Comparison of ENCODE assay signal across 8 mouse cellular contexts in the genomic region with DNA sequence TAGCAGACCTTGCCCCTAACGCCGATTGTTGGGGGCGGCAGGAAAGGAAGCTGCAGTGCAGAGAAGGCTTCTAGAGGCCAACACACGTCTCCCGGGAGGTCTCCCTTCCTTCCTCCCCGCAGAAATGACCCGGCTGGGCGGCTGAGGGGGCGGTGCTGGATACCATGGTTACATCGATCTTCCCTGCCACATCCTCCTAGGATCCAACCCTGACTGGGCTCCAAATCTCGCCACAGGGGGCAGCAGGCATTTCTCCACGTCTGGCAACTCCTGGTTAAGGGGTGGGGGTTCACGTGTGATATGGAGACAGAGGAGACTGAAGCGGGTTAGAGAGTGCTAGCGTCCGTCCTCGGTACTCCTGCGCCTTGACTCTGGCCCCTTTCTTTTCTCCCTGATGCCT. TPM values are rescaled to one million over a fixed set of nuclear protein-coding genes. Genes with fewer than 3 reads are reported as not detected.
DNase-seq lines count a peak whose midpoint lies in the region; ATAC-seq and TF ChIP-seq lines count a peak whose summit lies in the region.

No protein-coding gene starts in this region.

- H3K9me3 ChIP-seq in lung, embryonic 14.5 days (ENCODE audit: low read depth, low read length), result no peaks in the 10 kb centered on the region
- no peaks in the 10 kb centered on the region for H3K9me3 ChIP-seq in embryonic facial prominence, embryonic 10.5 days
- no peaks in the 10 kb centered on the region for H3K9me3 ChIP-seq in heart, embryonic 13.5 days
- H3K9me3 ChIP-seq in limb, embryonic 12.5 days, result no peaks in the 10 kb centered on the region
- H3K9me3 ChIP-seq in neural tube, embryonic 11.5 days (ENCODE audit: control insufficient read depth, low read length), result no peaks in the 10 kb centered on the region

- H3K27ac ChIP-seq in lung, embryonic 14.5 days (ENCODE audit: low read depth), result no peak overlapping the region
- H3K27ac ChIP-seq in embryonic facial prominence, embryonic 10.5 days (replicated peaks), result peak overlapping the region; percentile 67
- no peak overlapping the region for H3K27ac ChIP-seq in heart, embryonic 13.5 days (replicated peaks)
- no peak overlapping the region for H3K27ac ChIP-seq in limb, embryonic 12.5 days
- peak overlapping the region; percentile 34 for H3K27ac ChIP-seq in neural tube, embryonic 11.5 days (ENCODE audit: low read depth, low read length)

- ATAC-seq in lung, embryonic 14.5 days (ENCODE audit: insufficient read depth), result peak; percentile 32; the same call in 1 of the 2 replicates
- ATAC-seq in heart, embryonic 13.5 days (ENCODE audit: extremely low read depth, insufficient number of reproducible peaks, low FRiP score, low TSS enrichment), result no peak
- ATAC-seq in limb, embryonic 12.5 days (ENCODE audit: insufficient number of reproducible peaks, insufficient read depth, low FRiP score, low TSS enrichment, low read depth), result no peak
- ATAC-seq in neural tube, embryonic 11.5 days (ENCODE audit: insufficient read depth, low FRiP score, low TSS enrichment), result peak; percentile 14; the same call in 1 of the 2 replicates

- WGBS in lung, embryonic 14.5 days, result 3% methylated on average over 18 of the region's 18 CpGs
- 2% methylated on average over 18 of the region's 18 CpGs for WGBS in embryonic facial prominence, embryonic 10.5 days
- WGBS in heart, embryonic 13.5 days, result 3% methylated on average over 18 of the region's 18 CpGs
- 1% methylated on average over 18 of the region's 18 CpGs for WGBS in limb, embryonic 12.5 days
- WGBS in neural tube, embryonic 11.5 days, result 1% methylated on average over 18 of the region's 18 CpGs

- peak overlapping the region; percentile 18 for H3K4me3 ChIP-seq in lung, embryonic 14.5 days (ENCODE audit: low read depth, low read length)
- peak overlapping the region; percentile 45 for H3K4me3 ChIP-seq in embryonic facial prominence, embryonic 10.5 days
- peak overlapping the region; percentile 36 for H3K4me3 ChIP-seq in heart, embryonic 13.5 days
- H3K4me3 ChIP-seq in limb, embryonic 12.5 days (replicated peaks), result peak overlapping the region; percentile 25
- peak overlapping the region; percentile 9 for H3K4me3 ChIP-seq in neural tube, embryonic 11.5 days (ENCODE audit: low read depth, low read length)

- H3K4me2 ChIP-seq in lung, embryonic 14.5 days, result peak overlapping the region; percentile 56
- H3K4me2 ChIP-seq in heart, embryonic 13.5 days, result peak overlapping the region; percentile 67
- H3K4me2 ChIP-seq in limb, embryonic 12.5 days, result peak overlapping the region; percentile 52
- H3K4me2 ChIP-seq in neural tube, embryonic 11.5 days (ENCODE audit: low read depth), result peak overlapping the region; percentile 40

- no peaks in the 10 kb centered on the region; the same call in none of the 2 replicates for H3K4me1 ChIP-seq in lung, embryonic 14.5 days (ENCODE audit: insufficient read depth)
- H3K4me1 ChIP-seq in embryonic facial prominence, embryonic 10.5 days, result peaks cover 67% of the 10 kb centered on the region
- H3K4me1 ChIP-seq in heart, embryonic 13.5 days, result peaks cover 33% of the 10 kb centered on the region
- H3K4me1 ChIP-seq in limb, embryonic 12.5 days (replicated peaks), result peaks cover 48% of the 10 kb centered on the region
- H3K4me1 ChIP-seq in neural tube, embryonic 11.5 days (ENCODE audit: control insufficient read depth, insufficient read depth, low read length), result peaks cover 42% of the 10 kb centered on the region

- no peaks in the 10 kb centered on the region for H3K36me3 ChIP-seq in lung, embryonic 14.5 days (ENCODE audit: insufficient read depth)
- peaks cover 4% of the 10 kb centered on the region; the same call in 1 of the 2 replicates for H3K36me3 ChIP-seq in embryonic facial prominence, embryonic 10.5 days (replicated peaks)
- 0 out of 2 replicates have a peak, but pooled peaks cover under 1% of the 10 kb centered on the region for H3K36me3 ChIP-seq in heart, embryonic 13.5 days
- H3K36me3 ChIP-seq in limb, embryonic 12.5 days, result no peaks in the 10 kb centered on the region
- no peaks in the 10 kb centered on the region for H3K36me3 ChIP-seq in neural tube, embryonic 11.5 days (ENCODE audit: control insufficient read depth, insufficient read depth, low read length)

- no peak overlapping the region for H3K9ac ChIP-seq in lung, embryonic 14.5 days
- H3K9ac ChIP-seq in heart, embryonic 13.5 days, result peak overlapping the region; percentile 17; the same call in 1 of the 2 replicates
- H3K9ac ChIP-seq in limb, embryonic 12.5 days (replicated peaks), result no peak overlapping the region; the same call in 1 of the 2 replicates
- peak overlapping the region; percentile 40; the same call in 1 of the 2 replicates for H3K9ac ChIP-seq in neural tube, embryonic 11.5 days (ENCODE audit: low read length)

- TF ChIP-seq CTCF in lung, embryonic 14.5 days (IDR thresholded peaks at IDR 0.05; ENCODE audit: low read depth), result peak; percentile 59

- H3K27me3 ChIP-seq in lung, embryonic 14.5 days (ENCODE audit: insufficient read depth, low read length), result peaks cover 68% of the 10 kb centered on the region
- peaks cover 99% of the 10 kb centered on the region for H3K27me3 ChIP-seq in embryonic facial prominence, embryonic 10.5 days (replicated peaks; ENCODE audit: low read depth, poor library complexity, severe bottlenecking)
- H3K27me3 ChIP-seq in heart, embryonic 13.5 days (replicated peaks), result peaks cover 99% of the 10 kb centered on the region
- H3K27me3 ChIP-seq in limb, embryonic 12.5 days, result peaks cover 98% of the 10 kb centered on the region
- H3K27me3 ChIP-seq in neural tube, embryonic 11.5 days (ENCODE audit: control insufficient read depth, insufficient read depth, low read length), result peaks cover 21% of the 10 kb centered on the region

- DNase-seq in lung, embryonic 14.5 days, result peak; percentile 78
- DNase-seq in lung, adult 18-20 months, result no peak
- peak; percentile 86 for DNase-seq in embryonic facial prominence, embryonic 10.5 days (ENCODE audit: low spot score)
- peak; percentile 85 for DNase-seq in neural tube, embryonic 11.5 days (ENCODE audit: low spot score)
- DNase-seq in gastrocnemius, postnatal 25 days, result no peak
- DNase-seq in right cerebral cortex, postnatal 25 days, result no peak

RNA-seq across cellular contexts. Expression of gene 3110082J24Rik, which starts 5.2 kb away (rescaled TPM):
- polyA plus RNA-seq in lung, embryonic 14.5 days (2014; fragmentation: Nextera tagmentation; extraction: Ambion mirVana), result not detected in 2 replicates
- polyA plus RNA-seq in embryonic facial prominence, embryonic 10.5 days (2016; fragmentation: Nextera tagmentation; extraction: Ambion mirVana), result 0.54 and 0.65 TPM in 2 replicates
- polyA plus RNA-seq in heart, embryonic 13.5 days (2015; fragmentation: Nextera tagmentation; extraction: Ambion mirVana), result not detected in 2 replicates
- not detected in 2 replicates for polyA plus RNA-seq in limb, embryonic 12.5 days (2016; fragmentation: Nextera tagmentation; extraction: Ambion mirVana)
- 2.1 and 2.3 TPM in 2 replicates for polyA plus RNA-seq in neural tube, embryonic 11.5 days (2014; fragmentation: Nextera tagmentation; extraction: Ambion mirVana)
- total RNA-seq in gastrocnemius, postnatal 25 days (2021), result not detected

RNA-seq across cellular contexts. Expression of gene Garem2, which starts 6.2 kb away (rescaled TPM):
- 0.39 and 0.49 TPM in 2 replicates for polyA plus RNA-seq in lung, embryonic 14.5 days (2014; fragmentation: Nextera tagmentation; extraction: Ambion mirVana)
- polyA plus RNA-seq in embryonic facial prominence, embryonic 10.5 days (2016; fragmentation: Nextera tagmentation; extraction: Ambion mirVana), result 1.7 and 2.1 TPM in 2 replicates
- polyA plus RNA-seq in heart, embryonic 13.5 days (2015; fragmentation: Nextera tagmentation; extraction: Ambion mirVana), result 0.17 and 0.25 TPM in 2 replicates
- polyA plus RNA-seq in limb, embryonic 12.5 days (2016; fragmentation: Nextera tagmentation; extraction: Ambion mirVana), result 0.70 and 0.76 TPM in 2 replicates
- 14.4 and 16.5 TPM in 2 replicates for polyA plus RNA-seq in neural tube, embryonic 11.5 days (2014; fragmentation: Nextera tagmentation; extraction: Ambion mirVana)
- total RNA-seq in gastrocnemius, postnatal 25 days (2021), result not detected

RNA-seq across cellular contexts. Expression of gene Tyms, which starts 37.7 kb away (rescaled TPM):
- polyA plus RNA-seq in lung, embryonic 14.5 days (2014; fragmentation: Nextera tagmentation; extraction: Ambion mirVana), result 343 and 362 TPM in 2 replicates
- 379 and 382 TPM in 2 replicates for polyA plus RNA-seq in embryonic facial prominence, embryonic 10.5 days (2016; fragmentation: Nextera tagmentation; extraction: Ambion mirVana)
- polyA plus RNA-seq in heart, embryonic 13.5 days (2015; fragmentation: Nextera tagmentation; extraction: Ambion mirVana), result 117 and 127 TPM in 2 replicates
- 346 and 354 TPM in 2 replicates for polyA plus RNA-seq in limb, embryonic 12.5 days (2016; fragmentation: Nextera tagmentation; extraction: Ambion mirVana)
- polyA plus RNA-seq in neural tube, embryonic 11.5 days (2014; fragmentation: Nextera tagmentation; extraction: Ambion mirVana), result 247 and 248 TPM in 2 replicates
- total RNA-seq in gastrocnemius, postnatal 25 days (2021), result 1 to 10 TPM; 1.8 to 5.1 TPM

RNA-seq across cellular contexts. Expression of gene Hadha, which starts 43.8 kb away (rescaled TPM):
- 118 and 124 TPM in 2 replicates for polyA plus RNA-seq in lung, embryonic 14.5 days (2014; fragmentation: Nextera tagmentation; extraction: Ambion mirVana)
- polyA plus RNA-seq in embryonic facial prominence, embryonic 10.5 days (2016; fragmentation: Nextera tagmentation; extraction: Ambion mirVana), result 102 and 114 TPM in 2 replicates
- polyA plus RNA-seq in heart, embryonic 13.5 days (2015; fragmentation: Nextera tagmentation; extraction: Ambion mirVana), result 212 and 223 TPM in 2 replicates
- polyA plus RNA-seq in limb, embryonic 12.5 days (2016; fragmentation: Nextera tagmentation; extraction: Ambion mirVana), result 119 and 126 TPM in 2 replicates
- polyA plus RNA-seq in neural tube, embryonic 11.5 days (2014; fragmentation: Nextera tagmentation; extraction: Ambion mirVana), result 93.0 and 102 TPM in 2 replicates
- 100 to 1,000 TPM; 270 to 342 TPM for total RNA-seq in gastrocnemius, postnatal 25 days (2021)

RNA-seq across cellular contexts. Expression of gene Hadhb, which starts 43.9 kb away (rescaled TPM):
- 124 and 128 TPM in 2 replicates for polyA plus RNA-seq in lung, embryonic 14.5 days (2014; fragmentation: Nextera tagmentation; extraction: Ambion mirVana)
- 107 and 109 TPM in 2 replicates for polyA plus RNA-seq in embryonic facial prominence, embryonic 10.5 days (2016; fragmentation: Nextera tagmentation; extraction: Ambion mirVana)
- polyA plus RNA-seq in heart, embryonic 13.5 days (2015; fragmentation: Nextera tagmentation; extraction: Ambion mirVana), result 318 and 345 TPM in 2 replicates
- 118 and 124 TPM in 2 replicates for polyA plus RNA-seq in limb, embryonic 12.5 days (2016; fragmentation: Nextera tagmentation; extraction: Ambion mirVana)
- polyA plus RNA-seq in neural tube, embryonic 11.5 days (2014; fragmentation: Nextera tagmentation; extraction: Ambion mirVana), result 108 and 112 TPM in 2 replicates
- 100 to 1,000 TPM; 301 to 366 TPM for total RNA-seq in gastrocnemius, postnatal 25 days (2021)

Comparison
In these comparisons a context has a peak if more than half of its experiments do, and no peak if none do; other contexts are left out.
1. DNase-seq: peak in lung, embryonic 14.5 days (single experiment), embryonic facial prominence, embryonic 10.5 days (single experiment) and neural tube, embryonic 11.5 days (single experiment); none in lung, adult 18-20 months (0 of 2), gastrocnemius, postnatal 25 days (single experiment) and right cerebral cortex, postnatal 25 days (single experiment).
2. ATAC-seq: peak in lung, embryonic 14.5 days (single experiment) and neural tube, embryonic 11.5 days (single experiment); none in heart, embryonic 13.5 days (single experiment) and limb, embryonic 12.5 days (single experiment).
3. H3K27ac ChIP-seq: peak in embryonic facial prominence, embryonic 10.5 days (single experiment) and neural tube, embryonic 11.5 days (single experiment); none in lung, embryonic 14.5 days (single experiment), heart, embryonic 13.5 days (single experiment) and limb, embryonic 12.5 days (single experiment).
4. H3K9ac ChIP-seq: peak in heart, embryonic 13.5 days (single experiment) and neural tube, embryonic 11.5 days (single experiment); none in lung, embryonic 14.5 days (single experiment) and limb, embryonic 12.5 days (single experiment).
5. Peak in every context shown above with its lines, with median percentiles within 50 percentile points of each other: H3K4me2 ChIP-seq and H3K4me3 ChIP-seq.